Mouse (Mus musculus): ENCODE measurements at regions not wholly inside any gene's neighbourhood (a gene's known extent, or its start where the extent isn't known, plus 50 kb on each side); places are given as distances from the start of the nearest gene placed in this dataset.

DNA sequence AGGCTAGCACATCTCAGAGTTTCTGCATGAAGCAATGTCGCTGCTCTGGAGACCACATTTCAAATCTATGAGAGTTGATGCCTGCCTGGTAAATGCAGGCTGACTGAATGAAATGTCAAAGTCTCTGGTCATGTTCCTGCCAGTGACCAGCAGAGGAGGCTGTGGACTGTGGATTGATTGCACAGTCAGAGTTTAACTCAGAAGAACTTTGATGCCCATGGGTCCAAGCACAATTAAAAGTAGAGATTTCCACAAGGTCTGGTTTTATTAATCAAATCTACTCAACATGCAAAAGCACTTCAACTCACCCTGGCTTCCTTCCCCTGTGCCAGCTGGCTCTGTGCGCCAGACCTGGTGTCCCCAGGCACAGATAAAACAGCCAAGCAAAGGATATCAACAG lies 81.3 kb downstream of the Hsd17b3 start:
- DNase-seq (ENCODE audit: low spot score), result no peak

DNA sequence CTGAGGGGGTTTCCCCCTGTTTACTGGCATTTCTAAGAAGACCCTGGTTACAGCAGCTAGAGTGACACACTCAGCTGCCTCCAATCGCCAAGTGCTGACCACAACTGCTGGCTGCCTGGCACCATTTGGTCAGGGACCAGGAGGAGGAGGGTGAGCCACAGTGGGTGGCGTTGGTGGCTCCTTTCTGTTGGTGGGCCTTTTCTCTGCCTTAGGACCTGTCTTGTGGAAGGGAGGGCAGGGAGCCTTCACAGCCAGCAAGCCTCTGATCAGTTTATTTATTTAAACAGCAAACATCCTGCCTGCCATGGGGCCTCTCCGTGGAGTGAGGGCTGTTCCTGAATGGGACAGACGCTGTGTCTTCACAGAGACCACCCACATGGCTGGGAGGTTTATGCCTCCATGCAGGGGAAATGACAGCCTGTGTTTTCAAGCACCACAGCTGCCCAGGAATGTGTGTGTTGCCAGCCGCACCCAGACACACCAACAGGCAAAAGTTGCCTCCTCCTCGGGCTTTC lies 86.0 kb downstream of the Hsd17b3 start:
- DNase-seq (ENCODE audit: low spot score), result peak; percentile 68

DNA sequence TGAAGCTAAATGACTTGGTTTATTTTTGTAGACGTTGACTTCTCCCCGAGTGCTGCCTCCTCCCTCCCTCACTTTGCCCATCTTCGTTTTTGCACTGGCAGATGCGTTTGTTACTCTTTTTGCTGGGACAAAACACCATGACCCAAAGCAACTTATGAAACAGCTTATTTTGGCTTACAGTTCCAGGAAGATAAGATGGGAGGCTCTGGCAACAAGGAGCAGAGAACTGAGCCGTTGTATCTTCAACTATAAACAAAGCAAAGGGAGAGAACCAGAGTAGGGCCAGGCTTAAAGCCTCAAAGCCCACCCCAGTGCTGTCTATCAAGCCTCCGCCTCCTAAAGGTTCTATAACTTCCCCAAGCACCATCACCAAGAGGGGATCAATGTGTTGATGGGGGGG lies 88.7 kb downstream of the Hsd17b3 start:
- DNase-seq (ENCODE audit: low spot score), result no peak

DNA sequence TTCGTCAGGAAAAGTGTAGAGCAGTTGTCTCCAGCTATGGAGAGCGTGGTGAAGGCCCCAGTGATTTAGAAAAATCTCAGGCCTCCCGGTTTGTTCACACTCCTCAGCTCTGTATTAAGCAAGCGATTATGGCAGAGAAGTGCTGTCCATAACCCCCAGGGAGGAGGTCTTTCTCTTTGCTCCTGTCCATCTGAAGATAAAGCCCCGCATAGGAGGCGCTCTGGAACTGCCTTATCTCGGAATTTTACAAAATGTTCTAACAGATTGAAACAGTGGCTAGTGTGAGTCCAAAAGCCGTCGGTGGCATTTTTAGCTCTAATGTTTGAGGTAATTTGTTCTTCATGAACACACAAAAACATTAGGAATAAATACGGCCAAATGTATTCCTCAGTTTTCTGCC lies 90.4 kb downstream of the Hsd17b3 start:
- no peak for DNase-seq (ENCODE audit: low spot score)

DNA sequence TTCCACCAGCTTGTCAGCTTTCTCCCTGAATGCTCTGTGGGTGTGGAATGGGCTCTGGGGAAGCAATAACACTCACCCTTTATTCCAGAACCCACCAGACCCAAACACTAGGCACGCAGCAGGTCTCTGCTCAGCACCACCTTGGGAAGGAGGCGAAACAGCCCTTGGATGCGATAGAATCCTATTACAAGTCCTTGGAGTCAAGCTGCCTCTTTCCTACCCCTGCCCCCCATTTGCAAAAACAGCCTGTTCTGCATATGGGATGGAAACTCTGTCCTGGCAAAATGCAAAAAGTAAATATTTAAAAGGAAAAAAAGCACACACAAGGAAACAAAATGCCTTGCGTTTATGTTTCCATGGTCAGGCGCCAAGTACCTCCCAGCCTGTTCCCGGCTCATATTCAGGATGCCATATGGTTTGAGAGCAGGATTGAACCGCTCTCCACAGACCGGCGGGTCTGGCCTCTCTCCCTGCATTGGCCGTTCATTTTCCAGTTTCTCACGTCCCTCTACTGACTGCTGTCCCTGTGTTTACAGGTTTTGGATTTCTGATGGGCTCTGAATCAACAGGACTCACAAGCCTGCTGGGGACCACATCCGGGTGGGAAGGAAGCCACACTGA lies 95.1 kb downstream of the Hsd17b3 start:
- DNase-seq (ENCODE audit: low spot score), result peak; percentile 48

DNA sequence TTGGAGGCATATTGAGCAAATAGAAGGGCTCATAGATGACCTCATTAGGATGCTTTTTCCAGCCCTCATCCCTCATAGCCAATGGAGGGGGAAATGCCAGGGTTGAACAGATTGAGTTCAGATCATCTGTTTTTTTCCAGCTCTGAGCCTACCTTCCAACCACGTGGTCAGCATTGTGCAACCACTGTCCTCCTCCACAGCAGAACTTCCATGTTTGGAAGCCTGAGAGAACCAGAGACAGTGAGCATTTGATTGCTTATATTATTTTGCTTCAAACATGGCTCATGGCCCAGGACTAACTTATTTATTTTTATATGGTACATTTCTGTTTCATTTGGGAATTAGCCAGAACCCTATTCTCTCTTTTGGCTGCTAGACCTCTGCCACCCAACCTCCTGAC lies 96.0 kb downstream of the Hsd17b3 start:
- DNase-seq (ENCODE audit: low spot score), result no peak

DNA sequence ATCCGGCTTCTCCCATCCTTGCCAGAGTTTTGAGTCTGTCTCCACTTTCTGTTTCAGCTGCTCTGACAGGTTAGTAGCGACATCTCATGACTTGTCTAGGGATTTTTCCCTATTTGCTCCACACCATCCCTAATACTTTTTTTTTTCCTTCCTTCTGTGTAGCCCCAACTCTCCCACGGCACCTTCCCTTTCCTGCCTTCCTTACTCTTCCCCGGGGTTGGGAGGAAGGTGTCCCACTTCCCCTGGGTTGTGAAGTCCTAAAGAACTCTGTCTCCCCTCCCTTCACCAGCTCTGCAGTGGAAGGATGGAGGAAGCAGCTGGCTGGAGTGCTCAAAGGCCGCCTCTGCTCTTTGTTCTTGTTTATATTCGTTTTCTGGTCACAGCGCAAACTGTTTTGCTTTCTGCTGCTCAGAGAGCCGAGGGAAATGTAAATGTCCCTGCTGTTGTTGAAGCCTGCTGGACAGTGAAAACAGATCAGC lies 98.5 kb downstream of the Hsd17b3 start:
- DNase-seq (ENCODE audit: low spot score), result no peak

DNA sequence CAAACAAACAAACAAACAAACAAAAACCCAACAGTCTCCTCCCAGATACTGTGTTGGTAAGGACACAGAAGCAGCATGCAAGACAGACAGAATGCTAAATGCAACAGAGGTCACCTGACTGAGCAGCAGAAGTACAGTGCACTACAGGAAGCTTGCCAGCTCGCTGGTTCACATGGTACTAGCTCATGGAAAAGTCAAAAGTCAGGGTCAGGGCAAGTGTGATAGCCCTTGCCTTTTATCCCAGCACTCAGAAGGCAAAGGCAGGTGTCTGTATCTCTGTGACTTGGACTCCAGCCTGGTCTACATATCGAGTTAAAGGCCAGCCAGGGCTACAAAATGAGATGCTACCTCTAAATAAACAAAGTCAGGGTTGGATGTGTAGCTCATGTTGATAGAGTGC lies 99.3 kb downstream of the Hsd17b3 start:
- no peak for DNase-seq (ENCODE audit: low spot score)

DNA sequence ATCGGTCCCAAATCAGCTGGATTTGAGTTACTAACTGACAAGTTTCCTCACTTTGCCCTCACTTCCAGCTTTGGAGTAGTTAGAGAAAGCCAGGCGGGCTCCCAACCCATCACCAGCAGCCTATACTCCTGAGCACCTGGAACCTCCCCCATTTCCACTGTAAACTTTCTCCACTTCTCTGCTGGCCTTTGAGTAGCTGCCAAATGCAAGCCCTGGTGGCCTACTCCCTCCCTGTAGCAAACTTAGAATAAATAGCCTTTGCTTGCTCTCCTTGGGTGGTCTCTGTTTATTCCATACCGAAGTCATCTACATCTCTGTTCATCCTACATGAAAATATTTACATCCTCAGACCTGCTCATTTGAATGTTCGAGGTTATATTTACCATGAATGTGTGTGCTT lies 100.8 kb downstream of the Hsd17b3 start:
- DNase-seq (ENCODE audit: low spot score), result no peak

DNA sequence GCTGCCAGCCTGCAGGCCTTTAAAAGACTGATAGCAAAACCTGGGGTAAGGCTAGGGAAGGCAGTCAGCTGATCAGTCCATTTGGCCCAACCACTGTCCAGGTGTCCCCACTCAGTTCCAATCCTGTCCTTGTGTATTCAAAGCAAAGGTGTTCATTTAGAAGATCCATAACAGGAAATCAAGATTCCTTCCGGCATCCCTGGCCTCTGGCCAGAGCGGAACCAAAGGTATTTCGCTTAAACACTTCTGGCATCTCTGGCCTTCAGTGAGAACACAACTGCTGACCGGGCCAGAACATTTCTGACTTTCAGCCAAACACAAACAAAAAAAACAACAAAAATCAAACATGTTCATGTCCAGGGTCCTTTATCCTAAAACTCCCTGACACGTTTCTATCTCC lies 102.3 kb downstream of the Hsd17b3 start:
- no peak for DNase-seq (ENCODE audit: low spot score)

DNA sequence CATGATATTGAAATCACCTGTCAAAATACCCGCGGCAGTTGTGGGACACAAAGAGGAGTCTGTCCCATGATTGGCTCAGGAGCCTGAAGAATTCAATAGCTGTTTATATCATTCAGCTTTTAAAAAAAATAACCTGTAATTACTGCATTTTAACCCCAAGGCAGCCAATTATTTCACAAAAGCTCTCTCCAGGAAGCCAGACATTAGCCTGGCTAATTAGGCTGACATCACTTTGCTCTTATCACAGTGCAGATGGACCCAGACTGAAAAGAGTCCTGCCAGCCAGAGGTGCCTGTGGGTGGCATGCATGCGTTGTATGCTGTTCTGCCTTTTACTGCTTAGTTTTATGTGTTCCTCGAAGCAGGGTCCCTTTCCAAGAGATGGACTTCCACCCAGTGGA lies 103.4 kb downstream of the Hsd17b3 start:
- DNase-seq (ENCODE audit: low spot score), result no peak

DNA sequence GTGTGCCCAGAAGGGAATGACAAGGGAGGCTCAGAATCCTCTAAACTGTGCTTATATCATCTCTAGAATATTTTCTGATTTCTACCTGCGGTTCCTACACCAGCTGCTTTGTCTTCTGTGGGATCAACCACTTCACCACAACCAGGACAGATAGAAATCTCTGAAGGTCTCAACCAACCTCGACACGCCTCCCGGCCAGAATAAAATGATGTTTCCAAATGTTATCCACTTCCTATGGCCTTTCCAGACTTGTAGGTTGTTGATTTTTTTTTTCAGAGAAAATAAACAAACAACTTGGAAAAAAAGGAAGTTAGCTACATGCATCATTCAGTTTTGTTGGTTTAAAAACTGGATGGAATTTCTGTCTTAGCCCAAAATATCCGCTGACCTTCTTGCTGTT lies 103.9 kb downstream of the Hsd17b3 start:
- no peak for DNase-seq (ENCODE audit: low spot score)

DNA sequence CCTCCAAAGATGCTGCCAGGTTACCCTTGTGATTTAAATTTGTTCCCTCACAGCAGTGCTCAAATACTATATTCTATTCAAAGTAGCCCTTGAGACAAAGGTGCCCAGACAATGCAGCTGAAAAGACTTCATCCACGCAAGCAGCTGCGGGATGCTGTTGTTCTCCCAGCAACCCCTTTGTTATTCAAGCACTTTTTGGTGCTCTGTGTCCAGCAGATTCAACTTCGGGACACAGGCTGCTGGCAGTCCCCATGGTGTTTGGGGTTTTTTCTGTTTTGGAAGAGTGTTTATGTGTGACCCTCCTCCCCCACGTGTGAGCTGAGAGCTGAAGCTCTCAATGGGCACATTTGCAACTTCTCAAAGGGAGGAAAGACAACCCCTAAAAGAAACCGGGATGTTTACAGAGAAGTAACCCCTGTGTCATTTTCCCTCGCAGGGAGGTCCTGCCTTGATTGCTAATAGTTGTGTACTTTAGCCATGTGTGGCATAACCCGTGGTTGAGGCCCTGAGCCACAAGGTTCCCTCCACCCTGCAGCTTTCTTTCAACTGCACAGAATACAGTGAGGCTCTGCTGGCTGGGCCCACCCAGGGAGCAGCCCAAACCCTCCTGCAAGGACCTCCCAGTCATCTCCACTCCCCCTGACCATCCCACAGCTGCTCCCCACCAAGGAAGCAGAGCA lies 108.9 kb downstream of the Hsd17b3 start:
- DNase-seq (ENCODE audit: low spot score), result peak; percentile 42

DNA sequence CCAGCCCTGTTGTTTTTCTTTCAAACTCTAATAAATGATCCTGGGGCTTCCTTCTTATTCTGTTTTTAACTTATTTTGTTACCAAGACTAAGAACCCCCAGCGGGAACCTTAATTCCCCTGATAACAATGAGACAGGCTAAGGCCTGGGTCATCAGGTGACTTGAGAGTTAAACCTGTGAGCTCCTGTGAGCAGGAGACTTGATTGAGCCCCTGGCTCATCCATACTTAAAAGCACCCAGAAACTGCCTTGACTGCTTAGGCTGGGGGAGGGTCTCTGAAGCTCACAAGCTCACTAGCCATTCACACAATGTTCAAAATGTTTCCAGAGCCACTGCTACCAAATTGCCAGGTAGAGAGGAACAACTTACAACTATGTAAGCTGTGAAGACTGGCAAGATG lies 109.4 kb downstream of the Hsd17b3 start:
- DNase-seq (ENCODE audit: low spot score), result no peak

DNA sequence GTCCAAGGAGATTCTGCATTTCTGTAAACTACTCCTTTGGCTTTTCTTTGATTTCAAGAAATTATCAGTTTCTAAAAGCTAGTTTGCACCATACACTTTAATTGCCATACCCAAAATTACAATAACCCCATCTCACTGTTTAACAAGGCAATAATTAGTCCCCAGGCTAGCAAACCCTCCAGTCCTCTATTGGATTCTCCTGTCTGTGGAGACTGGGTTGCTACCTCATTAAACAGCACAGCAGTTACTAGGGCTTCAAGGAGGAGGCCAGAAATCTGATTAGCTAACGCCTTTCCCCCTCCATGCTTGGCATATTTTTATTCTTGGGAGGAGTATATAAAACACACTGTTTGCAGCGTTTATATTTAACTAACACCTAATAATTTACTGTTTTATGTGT lies 119.1 kb downstream of the Hsd17b3 start:
- no peak for DNase-seq (ENCODE audit: low spot score)

DNA sequence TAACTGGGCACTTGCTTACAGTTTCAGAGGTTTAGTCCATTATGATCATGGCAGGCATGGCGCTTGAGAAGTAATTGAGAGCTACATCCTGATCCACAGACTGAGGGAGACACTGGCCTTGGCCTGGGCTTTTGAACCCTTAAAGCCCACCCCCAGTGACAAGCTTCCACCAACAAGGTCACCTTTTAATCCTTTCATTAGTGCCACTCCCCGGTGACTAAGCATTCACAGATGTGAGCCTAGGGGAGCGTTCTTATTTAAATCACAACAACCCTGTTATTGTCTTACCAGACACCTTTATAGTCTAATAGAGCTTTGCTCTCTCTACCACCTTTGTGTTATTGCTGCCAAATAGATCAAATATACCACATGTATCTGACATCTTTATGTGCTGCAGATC lies 120.4 kb downstream of the Hsd17b3 start:
- no peak for DNase-seq (ENCODE audit: low spot score)

DNA sequence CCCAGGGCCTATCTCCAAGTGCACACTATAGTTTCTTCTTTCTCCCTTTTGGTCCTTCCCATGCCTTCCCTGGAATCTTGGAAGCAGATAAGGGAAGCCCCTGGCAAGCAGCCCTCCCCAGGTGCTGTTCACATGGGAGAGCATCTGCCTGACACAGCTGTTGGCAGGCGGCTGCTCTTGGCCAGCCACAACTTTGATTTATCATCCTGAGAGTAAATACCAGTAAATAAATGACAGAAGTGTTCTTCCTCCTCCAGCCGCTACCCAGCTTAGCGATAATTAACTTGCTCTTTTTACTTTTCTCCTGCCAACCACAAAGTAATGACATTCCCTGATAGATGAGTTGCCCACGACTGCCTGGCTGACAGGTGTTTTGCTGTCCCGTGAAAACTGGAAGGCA lies 131.9 kb downstream of the Hsd17b3 start:
- DNase-seq (ENCODE audit: low spot score), result peak; percentile 28

DNA sequence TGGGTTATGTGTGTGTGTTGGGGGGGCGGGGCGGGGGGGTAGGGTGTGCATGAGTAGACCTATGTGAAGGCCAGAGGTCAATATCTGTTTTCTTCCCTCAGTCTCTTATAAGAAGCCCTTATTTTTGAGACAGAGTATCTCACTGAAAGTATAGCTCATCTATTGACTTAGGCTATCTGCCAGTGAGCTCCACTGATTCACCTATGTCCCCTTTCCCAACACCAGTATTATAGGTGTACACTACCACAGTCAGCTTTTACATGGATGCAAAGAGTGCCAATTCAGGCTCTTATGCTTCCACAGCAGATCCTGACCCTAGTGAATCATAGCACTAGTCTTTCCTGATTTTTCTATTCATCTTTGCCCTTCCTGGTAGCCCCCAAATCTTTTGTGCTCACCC lies 134.7 kb downstream of the Hsd17b3 start:
- DNase-seq (ENCODE audit: low spot score), result no peak

DNA sequence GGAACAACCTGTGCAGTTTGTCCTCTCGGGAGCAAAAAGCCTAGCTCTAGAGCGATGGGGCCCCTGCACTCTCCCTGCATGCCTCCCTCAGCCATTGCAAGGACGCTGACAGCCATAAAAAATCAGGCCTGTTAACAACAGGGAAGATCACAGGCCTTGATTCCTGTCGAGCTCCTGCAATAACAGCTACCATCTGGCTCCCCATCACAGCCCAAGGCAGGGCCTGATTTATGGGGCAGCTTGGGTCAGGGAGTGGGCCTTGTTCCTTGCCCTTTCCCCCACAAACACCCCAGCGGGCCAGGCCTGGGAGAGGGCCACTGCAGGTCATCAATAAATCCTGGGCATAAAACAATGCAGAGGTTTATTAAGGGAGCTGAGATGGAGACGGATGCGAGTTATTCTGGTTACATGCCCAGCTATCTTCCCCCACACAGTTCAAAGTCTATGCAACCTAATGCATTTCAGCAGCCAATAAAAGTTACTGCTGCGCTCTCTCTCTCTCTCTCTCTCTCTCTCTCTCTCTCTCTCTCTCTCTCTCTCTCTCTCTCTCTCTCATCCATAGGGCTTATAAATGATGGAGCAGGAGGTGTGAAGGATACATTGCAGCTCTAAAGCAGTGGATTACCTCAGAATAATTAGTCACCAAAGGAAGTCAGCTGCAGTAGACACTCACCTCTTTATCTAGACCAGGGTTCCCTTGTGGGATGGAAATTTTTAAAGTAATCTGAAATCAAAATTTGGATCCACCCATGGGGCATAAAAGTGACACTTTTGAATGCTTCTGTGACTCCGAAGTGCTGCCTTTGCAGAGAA lies 136.9 kb downstream of the Hsd17b3 start:
- peak; percentile 83 for DNase-seq (ENCODE audit: low spot score)

DNA sequence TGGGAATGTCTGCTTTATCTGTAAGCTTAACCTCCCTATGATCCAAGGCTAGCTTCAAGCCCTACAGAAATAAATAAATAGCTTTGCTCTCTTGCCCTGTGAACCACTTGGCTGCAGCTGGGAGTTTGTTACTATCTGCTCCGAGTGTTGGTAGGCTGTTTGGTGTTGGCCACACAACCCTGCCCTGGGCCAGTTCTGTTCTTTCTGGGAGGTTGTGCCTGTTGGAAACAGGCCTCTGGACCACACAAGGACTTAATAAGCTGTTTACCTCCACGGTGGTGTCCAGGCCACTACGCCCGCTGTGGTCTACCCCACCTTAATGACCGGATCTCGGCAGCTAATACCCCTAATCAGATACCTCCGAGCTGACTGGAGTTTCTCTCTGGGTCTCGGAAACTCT lies 136.1 kb downstream of the Ercc6l2 start:
- DNase-seq (ENCODE audit: low spot score), result peak; percentile 71
